Mouse (Mus musculus): Measurements from ENCODE around the gene Ccdc51.

- no peak for TF ChIP-seq CTCF (IDR thresholded peaks at IDR 0.05; ENCODE audit: control insufficient read depth, insufficient read depth, insufficient read length)
- no peak for TF ChIP-seq CEBPB (IDR thresholded peaks at IDR 0.05; ENCODE audit: low read depth)
- no peak for TF ChIP-seq MAX (IDR thresholded peaks at IDR 0.05)
- no peak for TF ChIP-seq MYOG (IDR thresholded peaks at IDR 0.05; ENCODE audit: control insufficient read depth, extremely low read depth, insufficient read length)
Observed at GRCm38 (mm10) chr9:109051011-109051501, 31.2 kb upstream of the Ccdc51 start.
